Mouse (Mus musculus): Measurements from ENCODE around the gene Samt1. TPM values are rescaled to one million over a fixed set of nuclear protein-coding genes. Genes with fewer than 3 reads are reported as not detected.
"Not testable (repeated sequence)": the region's sequence is repeated elsewhere in the genome, so short reads cannot be mapped to it uniquely, and the experiment has no call there.

The Samt1 gene
- total RNA-seq (2021): not detected
- long read RNA-seq, experiment 1: 0 reads
- long read RNA-seq, experiment 2: 0 reads

GRCm38 (mm10) chrX:154012540-154012939 lies at the start of gene Samt1:
TSS of gene Samt1 (minus strand) at chrX:154012640.
- not testable (repeated sequence) for DNase-seq

GRCm38 (mm10) chrX:154054939-154055338 lies 42.5 kb upstream of the Samt1 start, which contains the start of gene Gm10057:
TSS of gene Gm10057 (minus strand) at chrX:154055039.
- DNase-seq: not testable (repeated sequence)

GRCm38 (mm10) chrX:154033727-154034126 lies 21.3 kb upstream of the Samt1 start, which contains the start of gene 4921511M17Rik:
TSS of gene 4921511M17Rik (minus strand) at chrX:154033827.
- not testable (repeated sequence) for DNase-seq

- not testable (repeated sequence) for DNase-seq
Measured at GRCm38 (mm10) chrX:153976914-153977313, 35.5 kb downstream of the Samt1 start.

GRCm38 (mm10) chrX:153976467-153976866 lies 36.0 kb downstream of the Samt1 start:
- DNase-seq: not testable (repeated sequence)

GRCm38 (mm10) chrX:153974450-153974849 lies 38.0 kb downstream of the Samt1 start:
- no peak for DNase-seq

GRCm38 (mm10) chrX:153952866-153953265 lies 59.6 kb downstream of the Samt1 start:
- DNase-seq: not testable (repeated sequence)

Other genes with a start within 250 kb of the Samt1 start
- not detected for gene Spin2c, start 180.4 kb downstream of the Samt1 start, total RNA-seq (2021)
- gene 4921511M17Rik, start 21.2 kb upstream of the Samt1 start, total RNA-seq (2021): not detected
- not detected for gene Gm10057, start 42.4 kb upstream of the Samt1 start, total RNA-seq (2021)
- not detected for gene Gm15140, start 108.0 kb upstream of the Samt1 start, total RNA-seq (2021)